In the genomic region with DNA sequence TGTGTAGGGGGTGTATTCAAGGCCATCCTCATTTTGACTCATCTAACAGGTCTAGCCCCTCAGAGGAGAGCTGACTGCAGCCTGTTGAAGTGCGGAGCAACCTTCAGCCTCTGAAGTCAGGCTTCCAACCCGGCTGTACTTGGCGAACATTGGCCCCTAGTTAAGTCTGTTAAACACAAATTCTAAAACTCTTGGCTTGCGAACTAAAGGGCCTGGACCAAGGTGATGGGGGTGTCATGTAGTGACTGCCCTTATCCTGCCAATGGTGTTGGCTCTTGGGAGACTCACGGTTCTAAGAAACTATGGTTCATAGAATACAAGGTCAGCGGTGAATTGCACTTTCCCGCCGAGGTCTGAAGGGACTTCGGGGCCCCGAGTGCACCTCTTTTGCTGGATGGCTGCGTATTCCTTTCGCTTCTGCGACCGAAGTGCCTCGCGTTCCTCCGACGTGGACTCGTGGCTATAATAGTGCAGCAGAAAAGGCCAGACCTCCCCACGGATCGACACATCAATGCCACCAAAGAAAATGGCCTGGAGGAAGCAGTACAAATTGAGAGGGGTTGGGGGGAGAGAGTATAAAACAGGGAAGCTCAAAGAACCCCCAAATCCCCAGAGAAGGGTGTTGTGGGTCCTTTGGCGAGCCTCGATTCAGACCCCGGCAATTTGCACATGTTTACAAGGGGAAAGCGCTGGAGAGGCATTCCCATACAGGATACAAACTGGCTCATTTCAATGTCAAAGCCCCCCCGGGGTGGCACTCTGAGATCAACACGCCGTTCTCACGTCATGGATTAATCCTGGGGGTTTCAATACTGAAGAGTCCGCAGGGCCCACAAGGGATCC, we compare ENCODE assay signal across 12 mouse cellular contexts.
DNase-seq lines count a peak whose midpoint lies in the region; ATAC-seq and TF ChIP-seq lines count a peak whose summit lies in the region.
"Had no signal": no experiment of that assay in that cellular context is flagged by ENCODE, and none has a peak within 500 bp of the region (broad histone marks: within the 10 kb centered on the region; RNA-seq: fewer than 3 reads in every experiment).

No protein-coding gene starts in this region.

- H3K27me3 ChIP-seq in forebrain, embryonic 12.5 days, result peaks cover 15% of the 10 kb centered on the region
- H3K27me3 ChIP-seq in kidney, adult 2 months (replicated peaks; ENCODE audit: control insufficient read depth, insufficient read depth, low read length), result no peaks in the 10 kb centered on the region
- H3K27me3 ChIP-seq in midbrain, embryonic 12.5 days, result peaks cover 18% of the 10 kb centered on the region

- no peaks in the 10 kb centered on the region for H3K9me3 ChIP-seq in ES-E14 (ENCODE audit: control insufficient read depth, insufficient read depth, low read depth, low read length)
- H3K9me3 ChIP-seq in forebrain, embryonic 12.5 days, result no peaks in the 10 kb centered on the region
- H3K9me3 ChIP-seq in midbrain, embryonic 12.5 days, result no peaks in the 10 kb centered on the region
- H3K9me3 ChIP-seq: embryonic facial prominence, embryonic 15.5 days had no signal

- WGBS in forebrain, embryonic 12.5 days, result 18% methylated on average over 30 of the region's 30 CpGs
- WGBS in kidney, adult 2 months, result 58% methylated on average over 30 of the region's 30 CpGs
- 20% methylated on average over 30 of the region's 30 CpGs for WGBS in midbrain, embryonic 12.5 days

- in situ Hi-C loops in ES-E14 (cut with MboI; ENCODE audit: low sequenced_read_pairs in 2 of 2, unreplicated experiment in 2 of 2), result no loop called here

- peak overlapping the region; percentile 39 for H3K4me2 ChIP-seq in forebrain, embryonic 12.5 days
- H3K4me2 ChIP-seq in midbrain, embryonic 12.5 days (replicated peaks), result peak overlapping the region; percentile 47
- H3K4me2 ChIP-seq: embryonic facial prominence, embryonic 15.5 days had no signal

- no peak for TF ChIP-seq CTCF in kidney, adult 2 months (conservative IDR thresholded peaks at IDR 0.05; ENCODE audit: insufficient read depth, insufficient read length, low read depth, low read length)

- no peak overlapping the region for H3K9ac ChIP-seq in ES-E14 (ENCODE audit: insufficient read depth, low read depth, low read length, poor library complexity, severe bottlenecking)
- H3K9ac ChIP-seq in forebrain, embryonic 12.5 days, result 0 out of 2 replicates have a peak overlapping the region, but pooled peaks have one; percentile 21
- H3K9ac ChIP-seq in midbrain, embryonic 12.5 days (replicated peaks), result peak overlapping the region; percentile 47; the same call in 1 of the 2 replicates
- H3K9ac ChIP-seq: embryonic facial prominence, embryonic 15.5 days had no signal

- no peak overlapping the region for H3K27ac ChIP-seq in ES-E14 (ENCODE audit: insufficient read depth, low read depth, low read length, poor library complexity, severe bottlenecking)
- peak overlapping the region; percentile 91 for H3K27ac ChIP-seq in forebrain, embryonic 12.5 days
- peak overlapping the region; percentile 15; the same call in 1 of the 2 replicates for H3K27ac ChIP-seq in kidney, adult 2 months (ENCODE audit: insufficient read depth, low read depth, low read length)
- H3K27ac ChIP-seq in midbrain, embryonic 12.5 days (replicated peaks), result peak overlapping the region; percentile 92
- H3K27ac ChIP-seq: embryonic facial prominence, embryonic 15.5 days had no signal

- TF ChIP-seq POLR2A in kidney, adult 2 months (IDR thresholded peaks at IDR 0.05; ENCODE audit: low read depth, low read length), result no peak

- DNase-seq in ES-E14 (ENCODE audit: low read depth, low spot score), result peak; percentile 80
- DNase-seq in kidney, adult 2 months, result peak; percentile 90
- DNase-seq in thymus, postnatal 36 days, result no peak
- no peak for DNase-seq in left cerebral cortex, adult 8-10 months (ENCODE audit: low spot score in 2 of 2)
- DNase-seq in cerebellum, postnatal 10 days, result no peak
- no peak for DNase-seq in heart, postnatal 14 days
- DNase-seq: adrenal gland, adult 2 months; gastrocnemius, postnatal 14 days; right cerebral cortex, postnatal 14 days had no signal

- H3K4me1 ChIP-seq in ES-E14 (ENCODE audit: control insufficient read depth in 2 of 2, insufficient read depth in 2 of 2, low read length in 2 of 2, poor library complexity in 1 of 2), result peaks cover 7 to 21% of the 10 kb centered on the region in 2 experiments; a peak in 3 of 4 replicates
- peaks cover 56% of the 10 kb centered on the region for H3K4me1 ChIP-seq in forebrain, embryonic 12.5 days
- H3K4me1 ChIP-seq in kidney, adult 2 months (ENCODE audit: control insufficient read depth, insufficient read depth, low read length), result peaks cover 4% of the 10 kb centered on the region
- peaks cover 55% of the 10 kb centered on the region for H3K4me1 ChIP-seq in midbrain, embryonic 12.5 days

- H3K4me3 ChIP-seq in ES-E14 (ENCODE audit: insufficient read depth in 1 of 2, low read depth in 1 of 2, low read length in 2 of 2, poor library complexity in 1 of 2, severe bottlenecking in 1 of 2), result no peak overlapping the region
- peak overlapping the region; percentile 14; the same call in 1 of the 2 replicates for H3K4me3 ChIP-seq in forebrain, embryonic 12.5 days (replicated peaks)
- H3K4me3 ChIP-seq in kidney, adult 2 months (ENCODE audit: insufficient read depth, low read depth, low read length), result no peak overlapping the region
- H3K4me3 ChIP-seq in midbrain, embryonic 12.5 days, result peak overlapping the region; percentile 15; the same call in 1 of the 2 replicates
- H3K4me3 ChIP-seq: embryonic facial prominence, embryonic 15.5 days had no signal

- peak; percentile 10; the same call in 1 of the 2 replicates for ATAC-seq in forebrain, embryonic 12.5 days (ENCODE audit: low FRiP score)
- peak; percentile 27 for ATAC-seq in midbrain, embryonic 12.5 days (ENCODE audit: low FRiP score, low read depth)

- intact Hi-C loops in heart, postnatal 14 days (cut with DNase I), result no loop called here

- peaks cover 16% of the 10 kb centered on the region; the same call in 1 of the 2 replicates for H3K36me3 ChIP-seq in ES-E14 (ENCODE audit: control insufficient read depth, insufficient read depth, low read length, poor library complexity, severe bottlenecking)
- peaks cover 47% of the 10 kb centered on the region for H3K36me3 ChIP-seq in forebrain, embryonic 12.5 days (replicated peaks)
- no peaks in the 10 kb centered on the region for H3K36me3 ChIP-seq in kidney, adult 2 months (ENCODE audit: control insufficient read depth, insufficient read depth, low read length)
- peaks cover 43% of the 10 kb centered on the region for H3K36me3 ChIP-seq in midbrain, embryonic 12.5 days

TF ChIP-seq in ES-E14, 5 proteins besides CTCF, POLR2A, EP300 and RAD21:
- TF ChIP-seq ZNF384 (IDR thresholded peaks at IDR 0.05; ENCODE audit: low read depth, low read length), result no peak
- TF ChIP-seq MAFK (IDR thresholded peaks at IDR 0.05; ENCODE audit: insufficient read depth, low read depth, low read length), result no peak
- no peak for TF ChIP-seq CHD2 (IDR thresholded peaks at IDR 0.05; ENCODE audit: low read depth, low read length)
- TF ChIP-seq HCFC1 (IDR thresholded peaks at IDR 0.05; ENCODE audit: borderline replicate concordance, insufficient read depth, low read length), result no peak
- TF ChIP-seq ZC3H11A (IDR thresholded peaks at IDR 0.05; ENCODE audit: borderline replicate concordance, low read depth, low read length), result no peak

Comparison
In these comparisons a context has a peak if more than half of its experiments do, and no peak if none do; other contexts are left out.
1. DNase-seq: peak in ES-E14 (single experiment) and kidney, adult 2 months (single experiment); none in thymus, postnatal 36 days (0 of 2), left cerebral cortex, adult 8-10 months (0 of 2), cerebellum, postnatal 10 days (0 of 2) and heart, postnatal 14 days (0 of 2).
2. H3K4me3 ChIP-seq: peak in forebrain, embryonic 12.5 days (single experiment) and midbrain, embryonic 12.5 days (single experiment); none in ES-E14 (0 of 2) and kidney, adult 2 months (single experiment).